Comparison of ENCODE assay signal across 16 mouse cellular contexts in genomic region chr2:69109246-69109645, GRCm38 (mm10). TPM values are rescaled to one million over a fixed set of nuclear protein-coding genes. Genes with fewer than 3 reads are reported as not detected.
DNase-seq lines count a peak whose midpoint lies in the region; ATAC-seq and TF ChIP-seq lines count a peak whose summit lies in the region.
"Had no signal": no experiment of that assay in that cellular context is flagged by ENCODE, and none has a peak within 500 bp of the region (broad histone marks: within the 10 kb centered on the region; RNA-seq: fewer than 3 reads in every experiment).

No protein-coding gene starts in this region.

- no peak for TF ChIP-seq CTCF in bone marrow macrophage, adult 2 months (IDR thresholded peaks at IDR 0.05; ENCODE audit: low read depth, low read length)

- no peak overlapping the region for H3K4me2 ChIP-seq in kidney, embryonic 16.5 days (replicated peaks; ENCODE audit: low read depth, low read length)
- H3K4me2 ChIP-seq in kidney, embryonic 14.5 days (replicated peaks; ENCODE audit: low read depth, low read length) = no peak overlapping the region
- no peak overlapping the region for H3K4me2 ChIP-seq in embryonic facial prominence, embryonic 15.5 days (replicated peaks)
- H3K4me2 ChIP-seq: hindbrain, embryonic 15.5 days had no signal

- H3K9ac ChIP-seq in kidney, embryonic 16.5 days (replicated peaks; ENCODE audit: low read length) = no peak overlapping the region
- no peak overlapping the region for H3K9ac ChIP-seq in kidney, embryonic 14.5 days (ENCODE audit: low read depth, low read length)
- no peak overlapping the region for H3K9ac ChIP-seq in embryonic facial prominence, embryonic 15.5 days
- H3K9ac ChIP-seq: forebrain, postnatal 0 days; hindbrain, embryonic 15.5 days had no signal

- 55% methylated on average over 5 of the region's 5 CpGs for whole genome bisulfite sequencing in kidney, embryonic 16.5 days
- 76% methylated on average over 5 of the region's 5 CpGs for WGBS in kidney, embryonic 14.5 days
- 34% methylated on average over 5 of the region's 5 CpGs for WGBS in embryonic facial prominence, embryonic 15.5 days

- no peak for TF ChIP-seq POLR2A in bone marrow macrophage, adult 2 months (IDR thresholded peaks at IDR 0.05; ENCODE audit: borderline replicate concordance, low read depth, low read length)

- no peaks in the 10 kb centered on the region for H3K9me3 ChIP-seq in kidney, embryonic 16.5 days (ENCODE audit: low read length)
- no peaks in the 10 kb centered on the region for H3K9me3 ChIP-seq in kidney, embryonic 14.5 days (ENCODE audit: control insufficient read depth, low read length)
- no peaks in the 10 kb centered on the region for H3K9me3 ChIP-seq in embryonic facial prominence, embryonic 15.5 days (replicated peaks)
- H3K9me3 ChIP-seq: G1E; hindbrain, embryonic 15.5 days had no signal

- DNase-seq in ovary, postnatal 36 days (ENCODE audit: low spot score) = no peak
- DNase-seq in cerebellum, adult 18-20 months = no peak
- DNase-seq: cerebellum, adult 9-11 months; kidney, adult 2 months; lung, adult 18-20 months; lung, postnatal 4 days; midbrain, embryonic 14.5 days; thymus, adult 2 months had no signal

- ATAC-seq in kidney, embryonic 16.5 days (ENCODE audit: low FRiP score, low TSS enrichment) = no peak
- no peak for ATAC-seq in kidney, embryonic 14.5 days (ENCODE audit: low FRiP score, low TSS enrichment)
- ATAC-seq in embryonic facial prominence, embryonic 15.5 days (ENCODE audit: insufficient number of reproducible peaks, low FRiP score, low TSS enrichment, low read depth) = no peak
- ATAC-seq in megakaryocyte, adult 5-6 weeks (ENCODE audit: poor library complexity, severe bottlenecking) = peak; percentile 65

- peak overlapping the region; percentile 31; the same call in 1 of the 2 replicates for H3K27ac ChIP-seq in kidney, embryonic 16.5 days (ENCODE audit: low read length)
- no peak overlapping the region for H3K27ac ChIP-seq in kidney, embryonic 14.5 days (ENCODE audit: low read depth, low read length)
- H3K27ac ChIP-seq in bone marrow macrophage, adult 2 months (ENCODE audit: insufficient read depth, low read depth, low read length) = peak overlapping the region; percentile 42; the same call in 1 of the 2 replicates
- peak overlapping the region; percentile 28; the same call in 1 of the 2 replicates for H3K27ac ChIP-seq in embryonic facial prominence, embryonic 15.5 days (replicated peaks)
- H3K27ac ChIP-seq: hindbrain, embryonic 15.5 days had no signal

- no peaks in the 10 kb centered on the region for H3K27me3 ChIP-seq in kidney, embryonic 16.5 days (ENCODE audit: insufficient read depth, low read length)
- no peaks in the 10 kb centered on the region for H3K27me3 ChIP-seq in kidney, embryonic 14.5 days (ENCODE audit: control insufficient read depth, insufficient read depth, low read length)
- H3K27me3 ChIP-seq in embryonic facial prominence, embryonic 15.5 days = no peaks in the 10 kb centered on the region
- H3K27me3 ChIP-seq: hindbrain, embryonic 15.5 days had no signal

- 0 out of 2 replicates have a peak, but pooled peaks cover 3% of the 10 kb centered on the region for H3K36me3 ChIP-seq in kidney, embryonic 16.5 days (ENCODE audit: insufficient read depth, low read length)
- H3K36me3 ChIP-seq in kidney, embryonic 14.5 days (ENCODE audit: control insufficient read depth, insufficient read depth, low read length) = peaks cover 8% of the 10 kb centered on the region; the same call in 1 of the 2 replicates
- peaks cover 9% of the 10 kb centered on the region; the same call in 1 of the 2 replicates for H3K36me3 ChIP-seq in embryonic facial prominence, embryonic 15.5 days

- H3K4me1 ChIP-seq in kidney, embryonic 16.5 days (ENCODE audit: insufficient read depth, low read length) = peaks cover 6% of the 10 kb centered on the region; the same call in 1 of the 2 replicates
- 0 out of 2 replicates have a peak, but pooled peaks cover 8% of the 10 kb centered on the region for H3K4me1 ChIP-seq in kidney, embryonic 14.5 days (ENCODE audit: control insufficient read depth, insufficient read depth, low read length)
- peaks cover 12% of the 10 kb centered on the region for H3K4me1 ChIP-seq in bone marrow macrophage, adult 2 months (ENCODE audit: control insufficient read depth, insufficient read depth, low read length)
- H3K4me1 ChIP-seq in embryonic facial prominence, embryonic 15.5 days = peaks cover 9% of the 10 kb centered on the region; the same call in 1 of the 2 replicates
- H3K4me1 ChIP-seq: hindbrain, embryonic 15.5 days had no signal

- no peak overlapping the region for H3K4me3 ChIP-seq in kidney, embryonic 16.5 days (ENCODE audit: low read length)
- H3K4me3 ChIP-seq in kidney, embryonic 14.5 days (ENCODE audit: low read length) = no peak overlapping the region
- H3K4me3 ChIP-seq in bone marrow macrophage, adult 2 months (ENCODE audit: insufficient read depth, low read length) = no peak overlapping the region
- H3K4me3 ChIP-seq in embryonic facial prominence, embryonic 15.5 days (replicated peaks) = no peak overlapping the region
- H3K4me3 ChIP-seq: hindbrain, embryonic 15.5 days had no signal

RNA-seq across cellular contexts. Expression of gene Nostrin, which starts 26.4 kb away (rescaled TPM):
- polyA plus RNA-seq in kidney, embryonic 16.5 days (2015; fragmentation: Nextera tagmentation; extraction: Ambion mirVana) = 4.7 and 7.1 TPM in 2 replicates
- 5.4 and 5.9 TPM in 2 replicates for polyA plus RNA-seq in kidney, embryonic 14.5 days (2014; fragmentation: Nextera tagmentation; extraction: Ambion mirVana)
- 38.3 and 38.4 TPM in 2 replicates for polyA plus RNA-seq in bone marrow macrophage, adult 2 months (2012; ENCODE audit: insufficient read depth, insufficient read length, missing spikeins)
- 0.84 and 0.95 TPM in 2 replicates for polyA plus RNA-seq in embryonic facial prominence, embryonic 15.5 days (2015; fragmentation: Nextera tagmentation; extraction: Ambion mirVana)
- total RNA-seq in megakaryocyte, adult 5-6 weeks (2015) = 15.8 and 24.3 TPM in 2 replicates
- total RNA-seq in megakaryocyte, adult 5-6 weeks (2017) = 25.1 and 26.7 TPM in 2 replicates
- polyA plus RNA-seq: G1E had no signal
